Mouse (Mus musculus) embryonic facial prominence, embryonic 11.5 days (tissue): ENCODE data around the gene Hs3st4. TPM values are rescaled to one million over a fixed set of nuclear protein-coding genes. Genes with fewer than 3 reads are reported as not detected.
A peak's percentile ranks its signal among the peaks of the same experiment; 100 is the strongest.

Experiments
- ATAC-seq: fragments of 200-750 bp; cut with Nextera tagmentation; replicated peaks from 2 replicates; pipeline ENCODE4 v1.8.0; 2017; ENCODE audit warnings: low read depth; ENCODE audit not compliant: insufficient number of reproducible peaks, low FRiP score, low TSS enrichment
- DNase-seq: peaks from one replicate; pipeline ENCODE4 v3.0.0-alpha.2; 2015; ENCODE audit warnings: low spot score
- H3K27ac ChIP-seq: fragments of 300-500 bp; sonication (generic); replicated peaks from 2 replicates; pipeline ENCODE4 v1.5.1; 2014; ENCODE audit warnings: mild to moderate bottlenecking, low read depth, low read length, control low read depth
- H3K27me3 ChIP-seq: fragments of 300-500 bp; sonication (generic); 2 replicates; pipeline ENCODE4 v1.6.1; 2014; ENCODE audit warnings: mild to moderate bottlenecking, low read length, moderate library complexity, mixed read lengths; ENCODE audit not compliant: control insufficient read depth, insufficient read depth
- H3K36me3 ChIP-seq: fragments of 300-500 bp; sonication (generic); replicated peaks from 2 replicates; pipeline ENCODE4 v1.6.1; 2014; ENCODE audit warnings: low read depth, mild to moderate bottlenecking, low read length, moderate library complexity, mixed read lengths; ENCODE audit not compliant: control insufficient read depth, insufficient read depth
- H3K4me1 ChIP-seq: fragments of 300-500 bp; sonication (generic); 2 replicates; pipeline ENCODE4 v1.6.1; 2014; ENCODE audit warnings: low read length, mixed read lengths; ENCODE audit not compliant: control insufficient read depth, insufficient read depth
- H3K4me2 ChIP-seq: fragments of 300-500 bp; sonication (generic); 2 replicates; pipeline ENCODE4 v1.6.1; 2014; ENCODE audit warnings: low read depth, mild to moderate bottlenecking, control low read depth, low read length, moderate library complexity
- H3K4me3 ChIP-seq: fragments of 300-500 bp; sonication (generic); 2 replicates; pipeline ENCODE4 v1.5.1; 2014; ENCODE audit warnings: low read depth, low read length, control low read depth
- H3K9ac ChIP-seq: fragments of 300-500 bp; sonication (generic); replicated peaks from 2 replicates; pipeline ENCODE4 v1.6.1; 2014; ENCODE audit warnings: mild to moderate bottlenecking, control low read depth, low read length
- H3K9me3 ChIP-seq: fragments of 300-500 bp; sonication (generic); replicated peaks from 2 replicates; pipeline ENCODE4 v1.6.1; 2016; ENCODE audit warnings: mild to moderate bottlenecking, low read length, inconsistent platforms, mixed read lengths; ENCODE audit not compliant: control insufficient read depth
- WGBS: fragments of 180-500 bp; shearing (Covaris S2); extraction: QIAGEN DNeasy Blood & Tissue Kit; methylation state at CpG from one replicate; pipeline ENCODE4 v1.1.7; 2014; 5-methylcytosine and 5-hydroxymethylcytosine counted together
- polyA plus RNA-seq: library from polyadenylated mRNA; unstranded; fragments of >200 nt; fragmentation: Nextera tagmentation; extraction: Ambion mirVana; gene quantifications from 2 replicates; pipeline ENCODE4 v1.2.1, GENCODE M21; 2014

The Hs3st4 gene
- polyA plus RNA-seq, 1 experiment from 2014 or later = 0.08 TPM

GRCm38 (mm10) chr7:124258419-124258818 is 275.8 kb downstream of the Hs3st4 start:
- Histone ChIP-seq H3K27ac (no peak overlapping the region), H3K4me1 (no peaks in the 10 kb centered on the region), H3K36me3 (no peaks in the 10 kb centered on the region), H3K4me2 (no peak overlapping the region), H3K27me3 (no peaks in the 10 kb centered on the region), H3K4me3 (no peak overlapping the region), H3K9ac (no peak overlapping the region), H3K9me3 (no peaks in the 10 kb centered on the region)
- 72% methylated on average over 3 of the region's 3 CpGs for WGBS
- ATAC-seq (no peak), DNase-seq (no peak)

- Histone ChIP-seq H3K27me3 (no peaks in the 10 kb centered on the region), H3K9me3 (no peaks in the 10 kb centered on the region), H3K9ac (no peak overlapping the region), H3K27ac (no peak overlapping the region), H3K36me3 (no peaks in the 10 kb centered on the region), H3K4me3 (no peak overlapping the region), H3K4me1 (no peaks in the 10 kb centered on the region), H3K4me2 (no peak overlapping the region)
- DNase-seq (no peak), ATAC-seq (no peak)
Observed at GRCm38 (mm10) chr7:124270734-124271133, 288.1 kb downstream of the Hs3st4 start.

GRCm38 (mm10) chr7:124289873-124290272 is 307.2 kb downstream of the Hs3st4 start:
- Histone ChIP-seq H3K27me3 (no peaks in the 10 kb centered on the region), H3K36me3 (no peaks in the 10 kb centered on the region), H3K27ac (no peak overlapping the region), H3K4me1 (no peaks in the 10 kb centered on the region), H3K9ac (no peak overlapping the region), H3K4me2 (no peak overlapping the region), H3K4me3 (no peak overlapping the region), H3K9me3 (no peaks in the 10 kb centered on the region)
- no peak for DNase-seq
- WGBS = 78% methylated on average over 6 of the region's 6 CpGs
- no peak for ATAC-seq

GRCm38 (mm10) chr7:124319451-124319850 is 336.8 kb downstream of the Hs3st4 start:
- no peak for DNase-seq
- H3K4me2 ChIP-seq = no peak overlapping the region
- H3K4me3 ChIP-seq = no peak overlapping the region
- H3K9me3 ChIP-seq = no peaks in the 10 kb centered on the region
- no peaks in the 10 kb centered on the region for H3K36me3 ChIP-seq
- no peak for ATAC-seq
- H3K27me3 ChIP-seq = no peaks in the 10 kb centered on the region
- H3K9ac ChIP-seq = no peak overlapping the region
- WGBS = 90% methylated on average over 4 of the region's 4 CpGs
- H3K4me1 ChIP-seq = no peaks in the 10 kb centered on the region
- no peak overlapping the region for H3K27ac ChIP-seq

GRCm38 (mm10) chr7:124335635-124336034 is 353.0 kb downstream of the Hs3st4 start:
- no peak overlapping the region for H3K4me2 ChIP-seq
- no peaks in the 10 kb centered on the region for H3K36me3 ChIP-seq
- H3K9me3 ChIP-seq = no peaks in the 10 kb centered on the region
- peak; percentile 32 for DNase-seq
- 0 out of 2 replicates have a peak, but pooled peaks have one; percentile 18 for ATAC-seq
- H3K27me3 ChIP-seq = no peaks in the 10 kb centered on the region
- H3K27ac ChIP-seq = no peak overlapping the region
- 34% methylated on average over 1 of the region's 1 CpGs for WGBS
- no peak overlapping the region for H3K4me3 ChIP-seq
- H3K4me1 ChIP-seq = no peaks in the 10 kb centered on the region
- H3K9ac ChIP-seq = no peak overlapping the region

DNA sequence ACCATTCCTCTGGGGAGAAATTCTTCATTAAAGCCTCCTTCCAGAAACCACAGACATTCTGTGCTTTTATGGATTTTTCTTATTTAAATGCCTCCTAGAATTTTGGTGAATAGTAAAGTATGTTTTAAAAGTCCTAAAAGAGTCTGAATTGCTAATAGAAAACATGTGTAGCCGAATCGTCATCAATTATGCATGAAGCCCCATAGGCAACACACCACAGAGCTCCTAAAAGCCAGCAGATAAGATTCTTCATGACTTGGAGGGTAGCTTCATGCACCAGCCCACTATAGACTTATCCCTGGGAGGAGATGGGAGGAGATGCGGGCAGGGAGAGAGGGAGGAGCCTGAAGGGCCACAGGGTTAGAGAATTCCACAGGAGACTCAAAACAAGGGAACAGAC is 358.8 kb downstream of the Hs3st4 start:
- DNase-seq (peak; percentile 55), ATAC-seq (no peak)
- H3K9ac ChIP-seq = no peak overlapping the region
- no peaks in the 10 kb centered on the region for H3K27me3 ChIP-seq
- H3K9me3 ChIP-seq = no peaks in the 10 kb centered on the region
- WGBS = 61% methylated on average over 3 of the region's 3 CpGs
- H3K4me3 ChIP-seq = no peak overlapping the region
- no peaks in the 10 kb centered on the region for H3K4me1 ChIP-seq
- H3K36me3 ChIP-seq = no peaks in the 10 kb centered on the region
- H3K4me2 ChIP-seq = no peak overlapping the region
- no peak overlapping the region for H3K27ac ChIP-seq

GRCm38 (mm10) chr7:124347218-124348017 is 364.7 kb downstream of the Hs3st4 start:
- no peak for DNase-seq
- no peak for ATAC-seq

GRCm38 (mm10) chr7:124354035-124354434 is 371.4 kb downstream of the Hs3st4 start:
- Histone ChIP-seq H3K4me2 (no peak overlapping the region), H3K27ac (no peak overlapping the region), H3K4me1 (no peaks in the 10 kb centered on the region), H3K9ac (no peak overlapping the region), H3K9me3 (no peaks in the 10 kb centered on the region), H3K4me3 (no peak overlapping the region), H3K36me3 (no peaks in the 10 kb centered on the region), H3K27me3 (no peaks in the 10 kb centered on the region)
- no peak for ATAC-seq
- 91% methylated on average over 4 of the region's 4 CpGs for WGBS
- DNase-seq = no peak

More at GRCm38 (mm10) chr7:124347218-124348017, 364.7 kb downstream of the Hs3st4 start:
- H3K4me2 ChIP-seq = no peak overlapping the region
- H3K36me3 ChIP-seq = no peaks in the 10 kb centered on the region
- no peak overlapping the region for H3K9ac ChIP-seq
- H3K9me3 ChIP-seq = no peaks in the 10 kb centered on the region
- WGBS = 58% methylated on average over 13 of the region's 13 CpGs
- no peaks in the 10 kb centered on the region for H3K4me1 ChIP-seq
- H3K4me3 ChIP-seq = no peak overlapping the region
- no peak overlapping the region for H3K27ac ChIP-seq
- H3K27me3 ChIP-seq = no peaks in the 10 kb centered on the region
